In the genomic region with DNA sequence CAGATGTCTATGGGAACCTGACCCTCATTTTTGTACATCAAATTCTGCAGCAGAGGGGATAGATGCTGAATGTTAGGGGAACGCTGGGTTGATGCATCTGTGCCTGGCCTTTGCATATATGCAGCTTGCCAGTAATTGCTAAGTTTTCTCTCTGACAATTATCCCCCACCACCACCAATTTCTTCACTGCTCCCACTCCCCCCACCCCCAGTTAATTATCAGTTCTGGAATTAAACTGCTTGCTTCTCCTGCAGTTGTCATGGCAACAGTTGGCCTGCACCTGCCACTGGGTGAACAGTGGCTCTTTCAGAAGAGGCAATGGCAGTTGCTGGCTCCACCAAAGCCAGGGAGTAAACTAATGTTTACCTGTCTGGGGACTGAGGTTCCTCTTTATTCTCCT, we compare ENCODE assay signal across 17 mouse cellular contexts.
DNase-seq lines count a peak whose midpoint lies in the region; ATAC-seq lines count a peak whose summit lies in the region.
"Had no signal": no experiment of that assay in that cellular context is flagged by ENCODE, and none has a peak within 500 bp of the region (broad histone marks: within the 10 kb centered on the region; RNA-seq: fewer than 3 reads in every experiment).

No protein-coding gene starts in this region.

- peak; percentile 78 for DNase-seq in midbrain, embryonic 11.5 days (ENCODE audit: low spot score, missing footprints)
- DNase-seq in embryonic facial prominence, embryonic 14.5 days (ENCODE audit: low spot score), result peak; percentile 27
- no peak for DNase-seq in heart, postnatal 4 days
- no peak for DNase-seq in left cerebral cortex, adult 9 months (ENCODE audit: low spot score in 2 of 2)
- DNase-seq: adrenal gland, postnatal 36 days; cerebellum, adult 9-10 months; kidney, postnatal 14 days; lung, postnatal 10 days; right cerebral cortex, adult 18-20 months had no signal

- peaks cover 5% of the 10 kb centered on the region; the same call in 1 of the 2 replicates for H3K4me1 ChIP-seq in midbrain, embryonic 11.5 days (ENCODE audit: control insufficient read depth, insufficient read depth, low read length)
- H3K4me1 ChIP-seq in midbrain, embryonic 16.5 days (ENCODE audit: control insufficient read depth, insufficient read depth, low read length), result peaks cover 10% of the 10 kb centered on the region
- H3K4me1 ChIP-seq in embryonic facial prominence, embryonic 14.5 days (ENCODE audit: control insufficient read depth, insufficient read depth, low read length), result no peaks in the 10 kb centered on the region
- peaks cover 17% of the 10 kb centered on the region for H3K4me1 ChIP-seq in forebrain, embryonic 15.5 days
- H3K4me1 ChIP-seq in neural tube, embryonic 15.5 days, result peaks cover 14% of the 10 kb centered on the region
- H3K4me1 ChIP-seq: liver, embryonic 12.5 days; stomach, embryonic 15.5 days had no signal

- 96% methylated on average over 1 of the region's 1 CpGs for WGBS in midbrain, embryonic 11.5 days
- 63% methylated on average over 1 of the region's 1 CpGs for WGBS in midbrain, embryonic 16.5 days
- WGBS in embryonic facial prominence, embryonic 14.5 days, result 83% methylated on average over 1 of the region's 1 CpGs
- WGBS in forebrain, embryonic 15.5 days, result 14% methylated on average over 1 of the region's 1 CpGs
- WGBS in neural tube, embryonic 15.5 days, result 48% methylated on average over 1 of the region's 1 CpGs

- H3K4me2 ChIP-seq in midbrain, embryonic 11.5 days, result no peak overlapping the region
- no peak overlapping the region for H3K4me2 ChIP-seq in midbrain, embryonic 16.5 days (ENCODE audit: low read length)
- no peak overlapping the region for H3K4me2 ChIP-seq in embryonic facial prominence, embryonic 14.5 days (ENCODE audit: low read depth, low read length)
- no peak overlapping the region for H3K4me2 ChIP-seq in forebrain, embryonic 15.5 days (replicated peaks)
- no peak overlapping the region for H3K4me2 ChIP-seq in neural tube, embryonic 15.5 days
- H3K4me2 ChIP-seq: heart, embryonic 12.5 days; liver, embryonic 12.5 days; stomach, embryonic 15.5 days had no signal

- no peak overlapping the region for H3K9ac ChIP-seq in midbrain, embryonic 11.5 days (ENCODE audit: low read length)
- H3K9ac ChIP-seq in midbrain, embryonic 16.5 days (ENCODE audit: low read depth, low read length), result no peak overlapping the region
- H3K9ac ChIP-seq in embryonic facial prominence, embryonic 14.5 days (ENCODE audit: low read depth, low read length), result no peak overlapping the region
- no peak overlapping the region for H3K9ac ChIP-seq in forebrain, embryonic 15.5 days (replicated peaks)
- H3K9ac ChIP-seq in neural tube, embryonic 15.5 days (replicated peaks), result no peak overlapping the region
- H3K9ac ChIP-seq: heart, embryonic 12.5 days; liver, embryonic 12.5 days; stomach, embryonic 15.5 days had no signal

- no peak overlapping the region for H3K27ac ChIP-seq in midbrain, embryonic 11.5 days (ENCODE audit: low read depth, low read length)
- H3K27ac ChIP-seq in midbrain, embryonic 16.5 days (ENCODE audit: low read length), result no peak overlapping the region
- H3K27ac ChIP-seq in embryonic facial prominence, embryonic 14.5 days (replicated peaks; ENCODE audit: low read depth, low read length), result no peak overlapping the region
- H3K27ac ChIP-seq in forebrain, embryonic 15.5 days (replicated peaks), result peak overlapping the region; percentile 57
- peak overlapping the region; percentile 54; the same call in 1 of the 2 replicates for H3K27ac ChIP-seq in neural tube, embryonic 15.5 days (replicated peaks)
- H3K27ac ChIP-seq: liver, embryonic 12.5 days; stomach, embryonic 15.5 days had no signal

- H3K36me3 ChIP-seq in midbrain, embryonic 11.5 days (ENCODE audit: control insufficient read depth, insufficient read depth, low read length), result no peaks in the 10 kb centered on the region
- no peaks in the 10 kb centered on the region for H3K36me3 ChIP-seq in midbrain, embryonic 16.5 days (ENCODE audit: control insufficient read depth, insufficient read depth, low read length)
- no peaks in the 10 kb centered on the region for H3K36me3 ChIP-seq in embryonic facial prominence, embryonic 14.5 days (ENCODE audit: control insufficient read depth, insufficient read depth, low read length)
- H3K36me3 ChIP-seq in forebrain, embryonic 15.5 days, result no peaks in the 10 kb centered on the region
- H3K36me3 ChIP-seq in neural tube, embryonic 15.5 days, result no peaks in the 10 kb centered on the region
- H3K36me3 ChIP-seq: heart, embryonic 12.5 days; stomach, embryonic 15.5 days had no signal

- no peak overlapping the region for H3K4me3 ChIP-seq in midbrain, embryonic 11.5 days (ENCODE audit: low read depth, low read length)
- no peak overlapping the region for H3K4me3 ChIP-seq in midbrain, embryonic 16.5 days (ENCODE audit: low read depth, low read length)
- no peak overlapping the region for H3K4me3 ChIP-seq in embryonic facial prominence, embryonic 14.5 days (ENCODE audit: low read depth, low read length)
- H3K4me3 ChIP-seq in forebrain, embryonic 15.5 days, result no peak overlapping the region
- H3K4me3 ChIP-seq in neural tube, embryonic 15.5 days (replicated peaks), result no peak overlapping the region
- H3K4me3 ChIP-seq: heart, embryonic 12.5 days; liver, embryonic 12.5 days; myocyte; stomach, embryonic 15.5 days had no signal

- no peaks in the 10 kb centered on the region for H3K27me3 ChIP-seq in midbrain, embryonic 11.5 days (ENCODE audit: control insufficient read depth, insufficient read depth, low read length)
- H3K27me3 ChIP-seq in midbrain, embryonic 16.5 days (ENCODE audit: control insufficient read depth, insufficient read depth, low read depth, low read length), result no peaks in the 10 kb centered on the region
- H3K27me3 ChIP-seq in embryonic facial prominence, embryonic 14.5 days (replicated peaks; ENCODE audit: control insufficient read depth, insufficient read depth, low read length), result no peaks in the 10 kb centered on the region
- H3K27me3 ChIP-seq in forebrain, embryonic 15.5 days, result no peaks in the 10 kb centered on the region
- H3K27me3 ChIP-seq in neural tube, embryonic 15.5 days (replicated peaks), result no peaks in the 10 kb centered on the region
- H3K27me3 ChIP-seq: heart, embryonic 12.5 days; liver, embryonic 12.5 days; stomach, embryonic 15.5 days had no signal

- 0 out of 2 replicates have a peak, but pooled peaks have one; percentile 24 for ATAC-seq in midbrain, embryonic 11.5 days (ENCODE audit: low FRiP score)
- ATAC-seq in midbrain, embryonic 16.5 days, result no peak
- no peak for ATAC-seq in embryonic facial prominence, embryonic 14.5 days (ENCODE audit: low read depth)
- peak; percentile 88 for ATAC-seq in forebrain, embryonic 15.5 days (replicated peaks)
- peak; percentile 68; the same call in 1 of the 2 replicates for ATAC-seq in neural tube, embryonic 15.5 days (ENCODE audit: low FRiP score)
- ATAC-seq: inflammation-experienced regulatory T-cells, adult 6 months; liver, embryonic 12.5 days had no signal

- no peaks in the 10 kb centered on the region for H3K9me3 ChIP-seq in midbrain, embryonic 11.5 days (ENCODE audit: control insufficient read depth, low read length)
- H3K9me3 ChIP-seq in midbrain, embryonic 16.5 days (replicated peaks; ENCODE audit: control insufficient read depth, low read length, poor library complexity, severe bottlenecking), result no peaks in the 10 kb centered on the region
- no peaks in the 10 kb centered on the region for H3K9me3 ChIP-seq in embryonic facial prominence, embryonic 14.5 days (ENCODE audit: control insufficient read depth, low read length)
- no peaks in the 10 kb centered on the region for H3K9me3 ChIP-seq in forebrain, embryonic 15.5 days
- H3K9me3 ChIP-seq in neural tube, embryonic 15.5 days (replicated peaks), result no peaks in the 10 kb centered on the region
- H3K9me3 ChIP-seq: heart, embryonic 12.5 days; liver, embryonic 12.5 days; stomach, embryonic 15.5 days had no signal

Comparison
In these comparisons a context has a peak if more than half of its experiments do, and no peak if none do; other contexts are left out.
1. ATAC-seq: peak in midbrain, embryonic 11.5 days (single experiment), forebrain, embryonic 15.5 days (single experiment) and neural tube, embryonic 15.5 days (single experiment); none in midbrain, embryonic 16.5 days (single experiment) and embryonic facial prominence, embryonic 14.5 days (single experiment).
2. DNase-seq: peak in midbrain, embryonic 11.5 days (single experiment) and embryonic facial prominence, embryonic 14.5 days (single experiment); none in heart, postnatal 4 days (single experiment) and left cerebral cortex, adult 9 months (0 of 2).
3. H3K27ac ChIP-seq: peak in forebrain, embryonic 15.5 days (single experiment) and neural tube, embryonic 15.5 days (single experiment); none in midbrain, embryonic 11.5 days (single experiment), midbrain, embryonic 16.5 days (single experiment) and embryonic facial prominence, embryonic 14.5 days (single experiment).